Mouse (Mus musculus) thymus, adult 2 months (tissue): ENCODE measurements around the gene Fbxw7. TPM values are rescaled to one million over a fixed set of nuclear protein-coding genes. Genes with fewer than 3 reads are reported as not detected.
A peak's percentile ranks its signal among the peaks of the same experiment; 100 is the strongest.

Experiments used
- DNase-seq: peaks from one replicate; pipeline ENCODE4 v3.0.0; 2021
- H3K27ac ChIP-seq: fragments of 200-500 bp; 2 replicates; pipeline ENCODE4 v1.5.1; 2012; ENCODE audit warnings: low read length, control low read depth; ENCODE audit not compliant: control insufficient read depth, insufficient read depth
- H3K27me3 ChIP-seq: fragments of 200-500 bp; 2 replicates; pipeline ENCODE4 v1.6.1; 2012; ENCODE audit warnings: mild to moderate bottlenecking, low read length, moderate library complexity, mixed read lengths; ENCODE audit not compliant: control insufficient read depth, insufficient read depth
- H3K36me3 ChIP-seq: fragments of 200-500 bp; 2 replicates; pipeline ENCODE4 v1.6.1; 2012; ENCODE audit warnings: mild to moderate bottlenecking, low read length, moderate library complexity; ENCODE audit not compliant: control insufficient read depth, insufficient read depth
- H3K4me1 ChIP-seq: fragments of 200-500 bp; replicated peaks from 2 replicates; pipeline ENCODE4 v1.6.1; 2012; ENCODE audit warnings: low read length; ENCODE audit not compliant: control insufficient read depth, insufficient read depth
- H3K4me3 ChIP-seq: fragments of 200-500 bp; 2 replicates; pipeline ENCODE4 v1.5.1; 2012; ENCODE audit warnings: mild to moderate bottlenecking, low read length, control low read depth, moderate library complexity; ENCODE audit not compliant: control insufficient read depth, insufficient read depth
- CTCF ChIP-seq: fragments of 200-500 bp; IDR thresholded peaks from 2 replicates; pipeline ENCODE4 v1.5.1; 2012; ENCODE audit warnings: mild to moderate bottlenecking, control low read depth, low read length, moderate library complexity, borderline replicate concordance; ENCODE audit not compliant: control insufficient read depth, poor library complexity, insufficient read depth; ENCODE audit errors: extremely low read depth
- POLR2A ChIP-seq: fragments of 200-500 bp; IDR thresholded peaks from 2 replicates; pipeline ENCODE4 v1.6.1; 2012; ENCODE audit warnings: mild to moderate bottlenecking, low read length, control low read depth, moderate library complexity; ENCODE audit not compliant: control insufficient read depth, poor library complexity, insufficient read depth; ENCODE audit errors: extremely low read depth
- WGBS: fragments of 180-500 bp; shearing (Covaris S2); methylation state at CpG from one replicate; pipeline ENCODE4 v1.1.7; 2018; 5-methylcytosine and 5-hydroxymethylcytosine counted together
- polyA plus RNA-seq: library from polyadenylated mRNA; depleted of rRNA; stranded (reverse); fragments of >200 nt; gene quantifications from 2 replicates; pipeline ENCODE4 v1.2.3, GENCODE M21; 2012; rRNA removed

Gene Fbxw7
- 8.0 and 8.3 TPM in 2 replicates for polyA plus RNA-seq

DNA sequence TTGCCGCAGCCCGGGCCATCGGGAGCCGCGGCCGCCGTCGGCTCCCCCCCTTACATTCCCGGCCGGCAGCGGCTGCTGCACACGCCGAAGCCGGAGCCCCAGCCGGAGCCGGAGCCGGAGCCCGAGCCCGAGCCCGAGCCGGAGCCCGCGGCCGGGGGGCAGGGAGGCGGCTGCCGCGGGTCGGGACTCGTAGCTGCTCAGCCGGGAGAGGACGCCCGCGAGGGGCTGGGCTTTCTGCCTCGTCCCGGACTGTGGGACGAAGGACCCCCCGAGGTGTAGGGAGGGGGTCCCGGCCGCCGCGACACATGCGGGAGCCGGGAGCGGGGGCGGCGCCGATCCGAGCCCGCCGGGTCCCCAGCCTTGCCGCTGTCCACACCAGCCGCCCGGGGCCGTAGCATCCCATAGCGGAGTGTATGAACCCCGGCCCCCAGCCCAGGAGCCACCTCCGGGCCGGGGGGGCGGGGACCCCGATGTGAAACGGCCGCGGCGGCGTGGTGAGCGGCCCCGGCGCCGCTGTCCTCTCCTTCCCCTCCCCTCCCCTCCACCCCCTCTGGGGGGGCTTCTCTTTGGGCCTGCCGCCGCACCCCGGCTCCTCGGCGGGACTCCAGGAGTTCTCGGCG is at the start of gene Fbxw7:
Gene Fbxw7 (plus strand): TSS at position 507 of the 620 bp plus-strand sequence.
- Histone ChIP-seq H3K4me3 (peak within 1 kb of the TSS; percentile 79), H3K27ac (peak within 1 kb of the TSS; percentile 85), H3K27me3 (no peaks in the 10 kb centered on the region), H3K4me1 (peaks cover 6% of the 10 kb centered on the region), H3K36me3 (no peaks in the 10 kb centered on the region)
- under 1% methylated on average over 75 of the region's 76 CpGs for WGBS
- TF ChIP-seq POLR2A (no peak), CTCF (no peak)
- peak; percentile 51 for DNase-seq

DNA sequence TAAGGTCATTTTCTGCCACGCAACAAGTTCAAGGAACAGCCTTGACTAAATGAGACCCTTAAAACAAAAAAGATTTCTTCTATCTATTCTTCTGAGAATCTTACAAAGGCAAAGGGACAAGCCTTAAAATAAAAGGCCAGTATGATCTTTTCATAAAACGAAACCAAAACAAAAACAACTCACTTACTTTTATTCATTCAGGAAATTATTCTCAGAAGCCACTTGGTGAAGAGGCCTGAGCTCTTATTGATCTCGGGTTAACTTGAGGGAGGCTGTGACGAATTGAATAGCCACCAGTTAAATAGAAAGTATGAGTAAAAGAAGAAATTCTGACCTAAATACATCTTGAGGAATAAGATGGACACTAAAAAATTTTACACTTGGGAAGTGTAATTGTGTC is 46.1 kb upstream of the Fbxw7 start:
- H3K4me1 ChIP-seq, result peaks cover 10% of the 10 kb centered on the region
- WGBS, result 89% methylated on average over 4 of the region's 4 CpGs
- DNase-seq, result no peak
- H3K27me3 ChIP-seq, result no peaks in the 10 kb centered on the region
- H3K4me3 ChIP-seq, result no peak overlapping the region
- TF ChIP-seq CTCF, result no peak
- TF ChIP-seq POLR2A, result no peak
- no peak overlapping the region for H3K27ac ChIP-seq
- no peaks in the 10 kb centered on the region for H3K36me3 ChIP-seq

DNA sequence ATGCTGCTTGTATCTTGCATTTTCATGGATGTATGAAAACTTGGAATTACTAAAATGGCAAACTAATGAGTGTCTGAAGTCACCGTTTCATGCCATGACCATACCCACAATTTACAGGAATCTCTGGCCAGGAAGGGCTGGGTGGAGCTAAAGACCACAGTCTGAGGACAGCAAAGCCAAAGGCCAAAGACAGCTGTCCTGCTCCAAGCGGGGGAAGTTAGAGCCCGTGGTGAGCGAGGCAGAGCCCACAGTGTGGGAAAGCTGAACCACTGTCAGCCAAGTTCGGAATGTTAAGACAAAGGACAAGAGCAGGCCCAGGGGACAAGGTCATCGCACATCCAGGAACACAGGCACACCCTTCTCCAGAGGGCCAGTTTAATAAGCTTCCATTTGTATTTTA is 45.7 kb upstream of the Fbxw7 start:
- TF ChIP-seq POLR2A (no peak), CTCF (no peak)
- DNase-seq, result no peak
- no peaks in the 10 kb centered on the region for H3K36me3 ChIP-seq
- WGBS, result 78% methylated on average over 6 of the region's 6 CpGs
- no peak overlapping the region for H3K27ac ChIP-seq
- no peak overlapping the region for H3K4me3 ChIP-seq
- H3K4me1 ChIP-seq, result peaks cover 10% of the 10 kb centered on the region
- no peaks in the 10 kb centered on the region for H3K27me3 ChIP-seq

DNA sequence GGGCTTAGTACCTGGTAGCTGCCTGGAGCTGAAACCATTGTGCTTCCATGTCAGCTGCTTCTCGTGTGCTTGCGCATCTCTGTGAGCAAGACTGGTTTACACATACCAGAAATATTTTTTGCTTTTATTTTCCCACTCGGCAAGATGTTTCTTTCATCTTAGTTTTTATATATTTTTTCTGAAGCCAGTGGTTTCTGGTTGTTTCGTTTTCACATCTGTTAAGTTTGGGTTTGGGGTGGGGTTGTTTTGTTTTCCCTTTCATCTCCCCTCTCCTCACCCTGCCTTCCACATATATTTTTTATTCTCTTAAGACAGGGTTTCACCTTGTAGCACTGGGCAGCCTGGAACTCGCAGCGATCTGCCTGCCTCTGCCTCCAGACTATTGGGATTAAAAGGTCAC is 44.5 kb upstream of the Fbxw7 start:
- Histone ChIP-seq H3K36me3 (no peaks in the 10 kb centered on the region), H3K4me3 (no peak overlapping the region), H3K27ac (peak overlapping the region; percentile 65), H3K27me3 (no peaks in the 10 kb centered on the region), H3K4me1 (peaks cover 10% of the 10 kb centered on the region)
- no peak for TF ChIP-seq POLR2A
- no peak for TF ChIP-seq CTCF
- no peak for DNase-seq
- 15% methylated on average over 6 of the region's 6 CpGs for WGBS

DNA sequence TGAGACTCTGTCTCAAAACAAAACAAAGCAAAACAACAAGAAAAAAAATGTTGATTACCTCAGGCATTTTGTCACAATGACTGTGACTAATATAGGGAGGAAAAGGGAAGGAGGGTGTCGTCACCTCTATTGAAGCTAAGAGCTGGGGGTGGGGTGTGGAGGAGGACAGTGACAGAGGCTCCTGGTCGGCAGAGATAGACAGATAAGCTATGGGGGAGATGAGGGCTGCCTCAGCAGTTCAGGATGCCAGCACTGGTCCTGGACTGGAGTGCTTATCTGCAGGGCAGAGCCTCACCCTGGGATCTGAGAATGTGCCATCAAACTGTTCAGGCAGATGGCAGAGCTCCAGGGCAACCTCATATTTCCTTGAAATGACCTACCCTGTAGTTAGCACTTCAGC is 43.1 kb upstream of the Fbxw7 start:
- no peak for DNase-seq
- Histone ChIP-seq H3K27ac (no peak overlapping the region), H3K27me3 (no peaks in the 10 kb centered on the region), H3K4me1 (peaks cover 13% of the 10 kb centered on the region), H3K36me3 (no peaks in the 10 kb centered on the region), H3K4me3 (no peak overlapping the region)
- no peak for TF ChIP-seq CTCF
- no peak for TF ChIP-seq POLR2A
- WGBS, result 54% methylated on average over 2 of the region's 2 CpGs

DNA sequence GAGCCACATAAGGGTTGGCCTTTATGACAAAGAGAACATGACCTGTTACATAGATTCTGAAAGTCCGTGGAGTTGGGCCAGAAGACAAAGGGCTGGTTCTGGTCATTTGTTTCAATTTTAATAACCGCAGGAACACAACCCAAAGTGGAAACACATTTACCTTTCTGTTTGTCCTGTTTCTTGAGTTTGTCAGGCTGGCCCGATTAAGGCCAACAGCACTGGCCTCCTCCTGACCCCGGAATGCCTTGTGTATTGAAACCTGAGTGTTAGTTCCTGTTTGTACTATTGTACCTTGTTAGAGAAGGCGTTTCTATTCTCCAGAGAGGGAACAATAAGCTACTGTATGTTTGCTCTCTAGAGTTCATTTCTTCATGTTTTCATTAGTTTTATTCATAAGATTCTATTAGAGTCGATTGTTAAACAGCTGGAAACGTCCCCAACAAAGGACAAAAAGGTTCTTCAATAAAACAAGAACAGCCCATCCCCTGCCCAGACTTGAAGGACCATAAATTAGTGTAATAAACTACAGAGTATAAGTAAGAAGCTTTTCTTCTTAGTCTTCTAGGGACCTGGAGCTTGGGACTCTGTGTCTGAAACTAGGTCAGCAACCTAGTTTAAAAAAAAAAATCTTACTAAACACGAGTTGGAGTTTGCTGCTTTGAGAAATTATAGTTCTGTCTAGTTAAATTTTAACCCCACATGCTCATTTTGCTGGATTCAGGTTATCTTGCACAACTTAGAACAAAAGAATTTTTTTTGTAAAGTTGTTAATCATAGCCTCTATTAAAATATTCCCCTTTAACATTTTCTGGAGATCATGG is 40.6 kb upstream of the Fbxw7 start:
- DNase-seq, result no peak
- TF ChIP-seq POLR2A, result no peak
- no peak for TF ChIP-seq CTCF
- no peak overlapping the region for H3K4me3 ChIP-seq
- H3K4me1 ChIP-seq, result peaks cover 14% of the 10 kb centered on the region
- H3K27me3 ChIP-seq, result no peaks in the 10 kb centered on the region
- H3K27ac ChIP-seq, result no peak overlapping the region
- no peaks in the 10 kb centered on the region for H3K36me3 ChIP-seq
- WGBS, result 73% methylated on average over 8 of the region's 8 CpGs

DNA sequence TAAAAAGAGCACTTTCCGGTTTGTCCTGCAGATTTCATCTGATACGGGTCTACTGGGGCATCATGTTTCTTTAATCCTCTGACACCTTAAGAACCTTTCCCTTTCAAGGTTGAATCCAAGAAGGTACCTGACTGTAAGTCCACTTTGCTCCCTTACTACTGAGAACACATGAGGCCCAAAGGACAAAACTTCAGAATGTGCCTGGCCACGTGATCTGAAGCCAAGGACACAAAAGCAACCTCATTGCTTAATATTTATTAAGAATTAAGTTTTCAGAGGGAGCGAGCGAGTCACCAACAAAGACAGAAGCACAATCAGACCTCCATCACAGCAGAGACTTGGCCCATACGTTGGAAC is 40.0 kb upstream of the Fbxw7 start:
- TF ChIP-seq POLR2A, result no peak
- TF ChIP-seq CTCF, result no peak
- Histone ChIP-seq H3K36me3 (no peaks in the 10 kb centered on the region), H3K4me3 (no peak overlapping the region), H3K27ac (no peak overlapping the region), H3K4me1 (peaks cover 12% of the 10 kb centered on the region), H3K27me3 (no peaks in the 10 kb centered on the region)
- no peak for DNase-seq
- 97% methylated on average over 6 of the region's 6 CpGs for WGBS
